Mouse (Mus musculus) heart, postnatal 0 days (tissue): ENCODE results near the gene Lrrtm3.

Source experiments
- CTCF ChIP-seq: IDR thresholded peaks from 2 replicates; pipeline ENCODE4 v1.5.1; 2016; ENCODE audit warnings: antibody characterized with exemption, control low read depth, low read depth
- EP300 ChIP-seq: IDR thresholded peaks from 2 replicates; pipeline ENCODE4 v1.6.1; 2016; ENCODE audit warnings: antibody characterized with exemption, low read depth

- no peak for TF ChIP-seq CTCF
- no peak for TF ChIP-seq EP300
These were observed 69.7 kb downstream of the Lrrtm3 start for GRCm38 (mm10) chr10:64020347-64020746.
